Mouse (Mus musculus) heart, embryonic 14.5 days (tissue): ENCODE results near the gene Tmem191c. TPM values are rescaled to one million over a fixed set of nuclear protein-coding genes. Genes with fewer than 3 reads are reported as not detected.

Experiments used
- ATAC-seq: fragments of 200-750 bp; cut with Nextera tagmentation; 2 replicates; pipeline ENCODE4 v1.8.0; 2017; ENCODE audit warnings: low read depth, moderate TSS enrichment; ENCODE audit not compliant: insufficient number of reproducible peaks, insufficient read depth, low FRiP score
- H3K27ac ChIP-seq, 2 experiments: fragments of 200-500 bp in 1 of 2; fragments of 300-500 bp in 1 of 2; sonication (generic) in 1 of 2; replicated peaks in 1 of 2; 2 replicates each; pipeline ENCODE4 v1.5.1; 2012 to 2014; ENCODE audit warnings: low read depth in 2 of 2, low read length in 2 of 2, control low read depth in 1 of 2, mild to moderate bottlenecking in 1 of 2, mixed read lengths in 1 of 2; ENCODE audit not compliant: control insufficient read depth in 1 of 2, insufficient read depth in 1 of 2
- H3K27me3 ChIP-seq: fragments of 300-500 bp; sonication (generic); 2 replicates; pipeline ENCODE4 v1.6.1; 2014; ENCODE audit warnings: mild to moderate bottlenecking, low read length, control low read depth; ENCODE audit not compliant: control insufficient read depth, insufficient read depth
- H3K36me3 ChIP-seq: fragments of 300-500 bp; sonication (generic); 2 replicates; pipeline ENCODE4 v1.6.1; 2014; ENCODE audit warnings: mild to moderate bottlenecking, control low read depth, low read length, mixed read lengths; ENCODE audit not compliant: control insufficient read depth, insufficient read depth
- H3K4me1 ChIP-seq, 2 experiments: fragments of 200-500 bp in 1 of 2; fragments of 300-500 bp in 1 of 2; sonication (generic) in 1 of 2; 2 replicates each; pipeline ENCODE4 v1.6.1; 2012 to 2014; ENCODE audit warnings: low read length in 2 of 2, control low read depth in 1 of 2, mixed read lengths in 1 of 2; ENCODE audit not compliant: control insufficient read depth in 2 of 2, insufficient read depth in 2 of 2
- H3K4me2 ChIP-seq: fragments of 300-500 bp; sonication (generic); 2 replicates; pipeline ENCODE4 v1.6.1; 2014; ENCODE audit warnings: mild to moderate bottlenecking, low read length
- H3K4me3 ChIP-seq, 2 experiments: fragments of 200-500 bp in 1 of 2; fragments of 300-500 bp in 1 of 2; sonication (generic) in 1 of 2; 2 replicates each; pipeline ENCODE4 v1.5.1; 2012 to 2014; ENCODE audit warnings: low read length in 2 of 2, mild to moderate bottlenecking in 2 of 2, control low read depth in 1 of 2, low read depth in 1 of 2, moderate library complexity in 1 of 2; ENCODE audit not compliant: control insufficient read depth in 1 of 2, insufficient read depth in 1 of 2
- H3K9ac ChIP-seq: fragments of 300-500 bp; sonication (generic); 2 replicates; pipeline ENCODE4 v1.6.1; 2014; ENCODE audit warnings: mild to moderate bottlenecking, low read length
- H3K9me3 ChIP-seq: fragments of 300-500 bp; sonication (generic); 2 replicates; pipeline ENCODE4 v1.6.1; 2016; ENCODE audit warnings: low read length, control low read depth; ENCODE audit not compliant: control insufficient read depth
- WGBS: fragments of 180-500 bp; shearing (Covaris S2); extraction: QIAGEN DNeasy Blood & Tissue Kit; methylation state at CpG from one replicate; pipeline ENCODE4 v1.1.7; 2014; 5-methylcytosine and 5-hydroxymethylcytosine counted together
- polyA plus RNA-seq: library from polyadenylated mRNA; unstranded; fragments of >200 nt; fragmentation: Nextera tagmentation; extraction: Ambion mirVana; gene quantifications from 2 replicates; pipeline ENCODE4 v1.2.1, GENCODE M21; 2014

Gene Tmem191c
- polyA plus RNA-seq, 1 experiment from 2014 or later = 7.2 TPM

GRCm38 (mm10) chr16:17251539-17251938, 24.3 kb upstream of the Tmem191c start:
- peaks cover 43 to 65% of the 10 kb centered on the region in 2 experiments for H3K4me1 ChIP-seq
- H3K9ac ChIP-seq = no peak overlapping the region
- H3K4me3 ChIP-seq = no peak overlapping the region
- no peaks in the 10 kb centered on the region for H3K27me3 ChIP-seq
- ATAC-seq = no peak
- H3K27ac ChIP-seq = no peak overlapping the region
- 32% methylated on average over 3 of the region's 3 CpGs for WGBS
- H3K4me2 ChIP-seq = no peak overlapping the region
- 0 out of 2 replicates have a peak, but pooled peaks cover 8% of the 10 kb centered on the region for H3K36me3 ChIP-seq
- no peaks in the 10 kb centered on the region for H3K9me3 ChIP-seq

GRCm38 (mm10) chr16:17252086-17252726, 23.7 kb upstream of the Tmem191c start:
- Histone ChIP-seq H3K9me3 (no peaks in the 10 kb centered on the region), H3K36me3 (peaks cover 10% of the 10 kb centered on the region), H3K9ac (no peak overlapping the region), H3K4me2 (no peak overlapping the region), H3K4me1 (peaks cover 42 to 64% of the 10 kb centered on the region in 2 experiments), H3K27me3 (no peaks in the 10 kb centered on the region), H3K4me3 (no peak overlapping the region), H3K27ac (no peak overlapping the region)
- 58% methylated on average over 3 of the region's 3 CpGs for WGBS
- no peak for ATAC-seq

- H3K9ac ChIP-seq = no peak overlapping the region
- no peaks in the 10 kb centered on the region for H3K9me3 ChIP-seq
- H3K27ac ChIP-seq = no peak overlapping the region
- no peak overlapping the region for H3K4me2 ChIP-seq
- H3K4me3 ChIP-seq = no peak overlapping the region
- H3K27me3 ChIP-seq = no peaks in the 10 kb centered on the region
- no peak for ATAC-seq
- peaks cover 17% of the 10 kb centered on the region for H3K36me3 ChIP-seq
- 54% methylated on average over 7 of the region's 7 CpGs for WGBS
- peaks cover 38 to 61% of the 10 kb centered on the region in 2 experiments for H3K4me1 ChIP-seq
Measured at GRCm38 (mm10) chr16:17252841-17253240, 23.0 kb upstream of the Tmem191c start.

GRCm38 (mm10) chr16:17254005-17254597, 21.8 kb upstream of the Tmem191c start:
- Histone ChIP-seq H3K36me3 (peaks cover 29% of the 10 kb centered on the region), H3K9ac (no peak overlapping the region), H3K9me3 (no peaks in the 10 kb centered on the region), H3K4me3 (no peak overlapping the region), H3K27ac (peak overlapping the region in 1 of 2 experiments; percentile 38; a peak in 2 of 4 replicates), H3K27me3 (no peaks in the 10 kb centered on the region), H3K4me2 (peak overlapping the region; percentile 43), H3K4me1 (peaks cover 34 to 50% of the 10 kb centered on the region in 2 experiments)
- WGBS = 19% methylated on average over 4 of the region's 4 CpGs
- no peak for ATAC-seq

GRCm38 (mm10) chr16:17255270-17255669, 20.6 kb upstream of the Tmem191c start:
- H3K9me3 ChIP-seq = no peaks in the 10 kb centered on the region
- no peak overlapping the region for H3K4me2 ChIP-seq
- no peak for ATAC-seq
- H3K9ac ChIP-seq = no peak overlapping the region
- no peaks in the 10 kb centered on the region for H3K27me3 ChIP-seq
- no peak overlapping the region for H3K4me3 ChIP-seq
- H3K27ac ChIP-seq = no peak overlapping the region
- 50% methylated on average over 2 of the region's 2 CpGs for WGBS
- H3K36me3 ChIP-seq = peaks cover 39% of the 10 kb centered on the region
- peaks cover 32 to 42% of the 10 kb centered on the region in 2 experiments for H3K4me1 ChIP-seq

- Histone ChIP-seq H3K4me3 (no peak overlapping the region), H3K4me1 (peaks cover 26 to 31% of the 10 kb centered on the region in 2 experiments), H3K27ac (no peak overlapping the region), H3K36me3 (peaks cover 39% of the 10 kb centered on the region), H3K27me3 (no peaks in the 10 kb centered on the region), H3K9ac (no peak overlapping the region), H3K9me3 (no peaks in the 10 kb centered on the region), H3K4me2 (no peak overlapping the region)
- ATAC-seq = no peak
- WGBS = 85% methylated on average over 9 of the region's 9 CpGs
Measured at GRCm38 (mm10) chr16:17257359-17257821, 18.5 kb upstream of the Tmem191c start.

GRCm38 (mm10) chr16:17258917-17259316, 17.0 kb upstream of the Tmem191c start:
- no peak for ATAC-seq
- Histone ChIP-seq H3K27me3 (no peaks in the 10 kb centered on the region), H3K27ac (no peak overlapping the region), H3K9ac (no peak overlapping the region), H3K4me3 (no peak overlapping the region), H3K4me1 (peaks cover 12 to 21% of the 10 kb centered on the region in 2 experiments), H3K36me3 (peaks cover 39% of the 10 kb centered on the region), H3K4me2 (no peak overlapping the region), H3K9me3 (no peaks in the 10 kb centered on the region)
- 87% methylated on average over 12 of the region's 12 CpGs for WGBS
